Mouse (Mus musculus) skeletal muscle tissue, adult 2 months (tissue): ENCODE data around the gene Lrsam1.
A peak's percentile ranks its signal among the peaks of the same experiment; 100 is the strongest.

Source experiments
- DNase-seq: peaks from one replicate; pipeline ENCODE4 v3.0.0-alpha.2; 2012; ENCODE audit warnings: low read depth, low spot score

Gene Lrsam1

DNA sequence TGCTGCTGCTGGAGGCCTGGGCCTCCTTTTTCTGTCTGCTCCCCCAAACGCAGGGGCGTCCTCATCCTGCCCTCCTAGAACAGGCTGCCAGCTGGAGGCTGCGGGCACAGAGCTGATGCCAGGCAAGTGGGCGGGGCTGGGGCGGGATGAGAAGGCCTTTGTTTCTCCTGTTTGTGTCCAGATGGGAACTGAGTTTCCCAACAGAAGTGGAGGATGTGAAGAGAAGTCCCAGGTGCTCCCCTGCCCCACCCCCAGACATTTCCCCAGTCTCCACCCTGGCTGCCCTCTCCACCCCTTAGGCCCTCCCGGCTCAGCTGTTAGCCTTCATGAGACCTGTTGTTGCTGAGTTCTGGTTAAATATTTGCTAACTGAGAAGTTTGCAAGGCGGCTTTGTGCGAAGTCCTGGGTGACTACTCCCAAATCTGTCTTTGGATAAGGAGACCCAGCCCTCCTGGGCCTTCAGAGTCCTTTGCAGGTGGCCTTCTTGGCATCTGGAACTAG, 65.8 kb downstream of the Lrsam1 start:
- DNase-seq: no peak

DNA sequence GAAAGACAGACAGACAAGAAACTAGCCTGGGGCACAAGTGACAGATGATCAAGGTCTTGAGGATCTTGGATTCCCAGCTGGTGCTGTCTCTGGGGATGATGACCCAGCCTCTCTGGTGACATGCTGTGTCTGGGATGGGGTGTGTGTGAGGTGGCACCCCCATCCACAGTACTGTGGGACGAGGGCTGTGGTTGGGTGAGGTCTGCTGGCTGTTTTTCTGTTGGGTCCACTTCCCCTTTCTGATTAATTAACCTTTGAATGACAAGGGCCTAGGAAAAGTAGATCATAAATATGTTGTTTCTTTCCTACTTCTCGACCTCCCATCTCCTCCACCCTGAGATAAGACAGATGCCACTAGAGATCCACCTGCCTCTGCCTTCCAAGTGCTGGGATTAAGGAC, 67.3 kb downstream of the Lrsam1 start:
- no peak for DNase-seq

DNA sequence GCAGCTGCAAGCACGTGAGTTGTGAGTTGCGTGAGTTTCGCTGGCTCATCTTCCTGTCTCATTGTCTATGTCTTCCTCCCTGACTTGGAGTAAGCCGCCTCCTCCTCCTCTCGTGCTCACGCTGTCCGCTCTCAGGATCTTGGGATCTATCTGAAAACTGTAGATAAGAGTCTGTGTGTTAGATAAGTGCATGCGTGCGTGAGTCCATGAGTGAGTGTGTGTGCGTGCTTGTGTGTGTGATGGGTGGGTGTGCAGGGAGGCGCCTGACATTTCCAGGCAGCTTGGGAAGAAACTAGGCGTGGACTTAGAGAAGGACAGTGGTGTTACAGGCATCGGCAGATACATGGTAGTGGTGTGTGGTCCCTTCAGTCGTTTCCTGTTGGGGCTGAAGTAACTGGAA, 68.9 kb downstream of the Lrsam1 start:
- no peak for DNase-seq

DNA sequence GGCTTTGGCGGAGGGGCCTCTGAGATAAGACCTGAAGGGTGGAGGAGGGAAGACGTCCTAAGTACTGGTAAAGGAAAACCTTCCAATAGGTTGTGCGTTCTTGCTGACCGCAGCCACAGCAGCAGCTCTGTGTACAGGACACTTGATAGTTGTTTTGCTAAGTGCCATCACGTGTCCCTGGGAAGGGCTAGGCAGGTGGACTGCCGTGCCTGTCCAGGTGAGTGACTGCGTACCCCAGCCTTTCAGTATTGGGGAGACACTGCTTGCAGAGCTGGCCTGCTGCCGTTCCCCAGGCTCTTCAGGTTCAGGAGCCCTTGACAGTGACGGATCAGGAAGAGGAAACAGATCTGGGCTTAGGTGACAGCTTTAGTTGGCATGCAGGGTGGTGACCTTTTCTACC, 70.1 kb downstream of the Lrsam1 start:
- no peak for DNase-seq

DNA sequence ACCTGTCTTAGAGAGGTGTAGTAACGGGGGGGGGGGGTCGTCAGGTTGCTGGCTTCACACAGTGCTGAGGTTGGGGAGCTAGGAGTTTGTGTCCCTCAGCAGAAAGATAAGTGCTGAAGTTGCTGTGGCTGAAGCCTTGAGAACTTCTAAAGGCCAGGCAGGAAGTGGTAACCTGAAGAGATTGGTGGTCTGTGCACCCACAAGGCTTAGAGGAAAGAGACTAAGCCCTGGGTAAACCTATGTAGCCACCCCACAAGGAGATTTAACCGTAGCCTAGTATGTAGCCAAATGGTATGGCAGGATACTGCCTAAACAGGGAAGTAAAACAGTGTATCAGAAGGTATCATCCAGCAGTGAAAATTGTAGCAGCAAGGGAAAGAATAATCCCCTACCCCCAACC, 71.1 kb downstream of the Lrsam1 start:
- no peak for DNase-seq

DNA sequence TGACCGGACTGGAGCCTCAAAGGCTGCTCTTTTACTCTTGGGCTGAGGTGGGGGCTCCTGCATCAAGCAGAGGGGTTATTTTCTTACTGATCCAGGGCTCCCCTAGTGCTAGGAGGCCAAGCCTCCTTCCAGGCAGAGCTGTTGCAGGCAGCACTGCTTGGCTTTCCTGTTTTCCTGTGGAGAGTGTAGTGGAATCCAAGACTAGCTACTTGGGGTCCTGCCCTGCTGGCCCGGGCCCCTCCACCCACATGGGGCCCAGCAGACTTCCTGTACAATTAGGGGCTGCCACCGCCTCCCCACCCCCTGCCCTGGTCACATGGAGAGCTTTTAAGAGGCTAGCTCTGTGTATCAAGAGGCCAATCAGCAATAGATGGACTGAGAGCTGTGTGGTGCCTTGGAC, 72.9 kb downstream of the Lrsam1 start:
- DNase-seq: no peak

DNA sequence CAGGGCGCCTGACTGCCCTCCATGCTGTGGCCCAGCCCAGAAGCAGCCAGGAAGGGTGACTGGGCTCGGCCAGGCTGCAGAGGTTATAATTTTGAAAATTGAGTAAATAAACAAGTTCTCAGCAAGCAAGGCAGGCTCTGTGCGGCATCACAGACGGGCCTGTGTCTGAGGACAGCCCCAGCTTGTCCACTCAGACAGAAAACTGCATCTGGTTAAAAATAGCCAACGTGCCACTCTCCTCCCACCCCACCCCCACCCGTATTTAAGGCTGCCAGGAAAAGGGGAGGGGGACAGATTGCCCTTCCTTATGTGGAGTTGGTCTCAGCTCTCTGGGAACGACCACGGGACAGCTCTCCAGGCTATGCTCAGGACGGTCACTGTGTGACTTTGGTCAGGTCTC, 73.4 kb downstream of the Lrsam1 start:
- DNase-seq: no peak

DNA sequence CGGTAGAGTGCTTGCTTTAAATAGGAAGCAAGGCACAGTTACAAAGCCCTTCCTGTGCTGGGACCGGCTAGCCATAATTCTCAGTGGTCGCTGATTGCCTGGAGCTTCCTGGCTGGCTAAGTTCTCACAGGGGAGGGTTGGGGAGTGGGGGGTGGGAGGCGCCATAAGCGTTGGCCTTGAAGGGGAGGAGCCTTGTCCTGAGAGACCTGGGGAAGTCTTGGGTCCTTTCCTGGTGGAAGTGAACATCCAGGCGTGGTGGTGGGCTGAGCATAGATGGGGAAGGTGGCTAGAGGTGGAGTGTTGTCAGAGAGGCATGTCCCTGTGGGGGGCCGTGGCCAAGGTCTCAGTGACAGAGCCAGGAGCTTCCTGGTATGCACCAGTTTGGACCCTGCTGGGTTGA, 76.7 kb downstream of the Lrsam1 start:
- DNase-seq: no peak

DNA sequence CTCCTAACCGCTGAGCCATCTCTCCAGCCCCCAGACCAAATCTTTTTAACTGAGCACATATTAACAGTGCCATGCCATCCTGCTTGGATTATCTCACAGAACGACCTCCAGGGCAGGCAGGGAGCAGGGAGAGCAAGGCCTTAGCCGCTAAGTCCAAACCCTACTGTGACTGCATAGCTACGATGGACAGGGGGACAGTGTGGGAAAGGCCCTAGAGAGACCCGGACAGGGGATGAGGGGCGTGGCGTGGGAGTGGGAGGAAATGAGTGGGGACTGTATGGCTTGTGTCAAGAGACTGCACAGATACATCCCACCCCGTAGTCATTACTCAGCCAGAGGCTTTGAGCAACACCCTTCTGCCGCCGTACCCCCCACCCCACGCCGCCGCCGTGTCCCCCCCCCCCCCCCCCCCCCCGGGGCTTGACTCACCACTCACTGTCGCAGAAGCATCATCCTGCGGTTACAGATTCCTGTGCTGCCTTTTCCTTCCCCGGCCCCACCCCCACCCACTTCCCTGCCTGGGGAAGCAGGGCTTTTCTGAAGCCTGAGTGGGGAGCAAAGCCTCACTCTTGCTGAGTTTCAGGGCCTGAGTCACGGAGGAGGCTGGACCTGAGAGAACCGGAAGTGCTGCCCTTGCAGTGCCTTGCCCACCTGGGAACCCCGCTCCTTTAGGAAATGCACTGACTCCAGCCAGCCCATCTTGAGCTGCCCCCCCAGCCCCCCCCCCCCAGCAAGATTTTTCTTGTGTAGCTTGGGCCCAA, 79.0 kb downstream of the Lrsam1 start:
- DNase-seq: peak; percentile 49

DNA sequence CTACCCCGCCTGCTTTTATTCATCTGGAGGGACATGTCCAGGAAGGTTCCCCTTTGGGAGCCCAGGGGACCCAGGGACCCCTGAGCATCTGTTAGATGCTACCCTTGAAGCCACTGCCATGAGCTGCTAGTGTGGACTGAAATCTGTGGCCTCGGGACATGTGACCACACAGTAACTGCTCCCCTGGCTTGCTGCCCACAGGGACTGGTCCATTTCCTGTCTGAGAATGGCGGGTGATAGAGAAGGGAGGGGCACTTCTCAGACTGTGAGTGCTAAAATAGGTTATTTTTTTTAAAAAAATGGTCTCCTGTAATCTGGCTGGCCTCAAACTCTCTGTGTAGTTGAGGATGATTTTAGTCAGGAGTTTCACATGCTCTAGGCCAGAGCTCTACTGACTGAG, 79.7 kb downstream of the Lrsam1 start:
- peak; percentile 76 for DNase-seq

DNA sequence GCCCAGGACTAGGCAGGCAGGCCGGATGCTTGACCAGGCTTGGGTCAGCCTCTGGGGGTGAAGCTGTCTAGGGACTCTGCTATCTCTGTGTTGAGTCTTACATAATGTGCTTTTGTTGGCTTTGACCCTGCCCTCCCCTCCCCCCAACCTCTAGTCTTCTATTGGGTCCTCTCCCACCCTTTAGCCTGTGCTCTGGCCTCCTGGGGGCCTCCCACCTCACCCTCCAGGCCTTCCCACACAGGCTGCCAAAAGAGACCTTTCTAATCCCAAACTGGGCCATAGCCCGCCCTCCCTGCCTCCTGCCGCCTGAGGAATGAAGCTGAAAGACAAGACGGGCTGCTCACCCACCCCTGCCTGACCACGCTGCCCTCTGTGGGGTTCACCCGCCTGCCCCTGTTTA, 80.4 kb downstream of the Lrsam1 start:
- no peak for DNase-seq

DNA sequence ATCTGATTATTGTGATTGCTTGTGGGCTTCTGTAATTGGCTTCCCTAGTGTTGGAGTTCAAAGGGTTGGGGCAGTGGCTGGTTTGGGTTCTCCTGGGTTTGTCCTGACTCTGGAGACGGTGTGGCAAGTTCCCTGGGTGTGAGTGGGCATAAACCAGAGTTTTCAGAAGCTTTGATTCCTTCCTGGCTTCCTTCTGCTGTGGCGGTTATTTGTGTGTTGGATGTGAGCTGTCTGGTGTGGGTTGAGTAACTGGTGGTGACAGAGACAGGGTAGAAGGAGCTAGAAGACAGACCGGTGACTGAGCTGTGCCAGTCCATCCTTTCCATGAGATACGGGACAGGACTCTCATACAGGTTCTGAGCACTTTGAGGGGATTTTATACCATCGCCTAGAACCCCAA, 81.8 kb downstream of the Lrsam1 start:
- no peak for DNase-seq

DNA sequence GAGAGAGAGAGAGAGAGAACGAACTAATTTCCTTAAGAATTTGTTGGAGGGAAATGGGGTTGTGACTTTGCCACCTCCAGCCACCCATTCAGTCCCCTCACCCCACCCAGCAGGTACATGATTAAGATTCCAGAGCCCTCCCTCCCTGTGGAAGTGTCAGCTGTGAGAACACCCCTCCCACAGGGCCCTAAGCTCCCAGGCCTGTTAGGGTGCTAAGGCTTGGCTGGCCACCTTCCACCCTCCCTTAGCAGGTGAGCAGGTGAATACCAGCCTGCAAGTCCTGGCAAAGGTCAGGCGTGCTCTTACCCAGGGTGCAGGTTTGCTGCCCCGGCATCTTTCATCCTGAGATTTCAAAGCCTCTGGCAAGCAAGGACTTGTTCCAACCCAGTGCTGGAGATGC, 83.0 kb downstream of the Lrsam1 start:
- no peak for DNase-seq

DNA sequence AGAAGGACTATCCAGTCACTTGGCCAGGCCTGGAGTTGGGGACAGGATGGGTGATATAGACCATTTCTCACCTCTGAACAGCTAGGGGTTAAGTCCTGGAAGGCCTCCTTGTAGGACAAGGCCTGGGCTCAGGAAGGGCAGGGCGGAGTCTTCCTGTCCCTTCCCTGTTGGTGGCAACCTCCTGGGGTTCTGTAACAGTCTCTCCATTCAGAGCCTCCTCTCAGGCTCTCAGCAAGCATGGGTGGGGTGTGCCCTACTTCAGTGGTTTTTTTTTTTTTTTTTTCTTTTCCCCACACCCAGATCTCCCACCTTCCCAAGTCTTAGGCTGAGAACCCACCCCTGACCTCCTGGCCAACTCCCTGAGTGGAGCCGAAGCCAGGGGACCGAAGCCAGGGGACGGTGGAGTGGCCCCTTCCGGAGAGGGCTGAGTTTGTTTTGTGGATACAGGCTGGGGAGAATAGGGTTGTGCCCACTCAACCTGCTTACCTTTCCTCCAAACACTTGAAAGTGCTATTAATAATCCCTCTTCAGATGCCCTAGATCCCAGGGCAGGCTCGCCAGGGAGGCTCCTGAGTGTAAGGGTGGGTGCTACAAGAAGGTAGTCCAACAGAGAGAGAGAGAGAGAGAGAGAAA, 83.5 kb downstream of the Lrsam1 start:
- no peak for DNase-seq

DNA sequence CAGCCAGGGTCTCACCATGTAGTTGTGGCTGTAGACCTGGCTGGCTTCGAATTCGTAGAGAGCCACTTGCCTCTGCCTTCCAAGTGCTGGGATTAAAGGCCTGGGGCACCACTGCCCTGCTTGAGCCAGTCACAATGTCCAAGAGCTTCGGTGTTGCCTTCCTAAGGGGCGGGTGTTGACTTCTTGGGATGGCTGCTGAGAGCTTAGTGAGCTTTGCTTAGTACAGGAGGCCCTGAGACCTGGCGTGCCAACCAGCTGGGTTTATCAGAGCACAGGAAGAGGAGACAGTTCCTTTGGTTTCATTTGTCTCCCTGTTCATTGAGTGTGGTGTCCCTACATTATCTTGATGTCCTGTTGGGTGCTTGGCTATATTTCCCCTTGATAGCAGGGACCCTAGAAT, 84.1 kb downstream of the Lrsam1 start:
- no peak for DNase-seq

DNA sequence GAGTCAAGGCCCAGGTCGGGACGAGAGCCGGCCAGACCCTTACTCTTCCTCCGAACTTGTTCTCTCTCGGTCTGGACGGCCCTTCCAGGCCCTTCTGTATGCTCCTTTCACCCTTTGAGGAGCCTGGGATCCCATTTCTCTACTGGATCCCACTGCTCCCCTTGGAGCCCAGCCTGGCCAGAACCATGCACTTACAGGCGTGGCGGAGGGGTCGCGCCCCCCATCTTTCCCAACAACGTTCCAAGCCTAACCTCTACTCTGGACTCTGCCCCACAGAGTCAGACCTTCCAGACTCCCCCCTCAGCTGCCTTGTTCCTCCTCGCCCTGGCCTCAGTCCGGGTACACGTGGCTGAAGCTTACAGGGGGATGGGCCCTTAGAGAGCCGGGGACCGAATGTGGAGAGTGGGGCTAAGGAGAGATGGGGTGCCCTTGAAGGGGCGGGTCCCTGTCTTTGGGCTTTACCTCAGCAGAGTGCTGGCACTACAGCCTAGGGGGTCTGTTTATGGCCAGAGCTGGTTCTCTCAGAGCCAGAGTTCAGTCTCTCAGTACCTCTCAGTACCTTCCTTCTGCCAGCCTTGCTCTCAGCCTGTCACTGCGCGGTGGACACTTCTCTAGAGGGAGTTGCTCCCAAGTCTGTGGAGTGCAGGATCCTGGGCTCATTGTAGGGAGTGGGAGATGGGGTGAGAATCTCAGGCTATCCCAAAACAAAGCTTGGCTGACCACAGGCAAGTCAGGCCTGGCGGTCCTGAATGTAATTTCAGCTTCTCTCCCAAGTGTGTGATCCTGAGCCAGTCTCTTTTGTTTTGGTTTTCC, 84.7 kb downstream of the Lrsam1 start:
- DNase-seq: no peak

DNA sequence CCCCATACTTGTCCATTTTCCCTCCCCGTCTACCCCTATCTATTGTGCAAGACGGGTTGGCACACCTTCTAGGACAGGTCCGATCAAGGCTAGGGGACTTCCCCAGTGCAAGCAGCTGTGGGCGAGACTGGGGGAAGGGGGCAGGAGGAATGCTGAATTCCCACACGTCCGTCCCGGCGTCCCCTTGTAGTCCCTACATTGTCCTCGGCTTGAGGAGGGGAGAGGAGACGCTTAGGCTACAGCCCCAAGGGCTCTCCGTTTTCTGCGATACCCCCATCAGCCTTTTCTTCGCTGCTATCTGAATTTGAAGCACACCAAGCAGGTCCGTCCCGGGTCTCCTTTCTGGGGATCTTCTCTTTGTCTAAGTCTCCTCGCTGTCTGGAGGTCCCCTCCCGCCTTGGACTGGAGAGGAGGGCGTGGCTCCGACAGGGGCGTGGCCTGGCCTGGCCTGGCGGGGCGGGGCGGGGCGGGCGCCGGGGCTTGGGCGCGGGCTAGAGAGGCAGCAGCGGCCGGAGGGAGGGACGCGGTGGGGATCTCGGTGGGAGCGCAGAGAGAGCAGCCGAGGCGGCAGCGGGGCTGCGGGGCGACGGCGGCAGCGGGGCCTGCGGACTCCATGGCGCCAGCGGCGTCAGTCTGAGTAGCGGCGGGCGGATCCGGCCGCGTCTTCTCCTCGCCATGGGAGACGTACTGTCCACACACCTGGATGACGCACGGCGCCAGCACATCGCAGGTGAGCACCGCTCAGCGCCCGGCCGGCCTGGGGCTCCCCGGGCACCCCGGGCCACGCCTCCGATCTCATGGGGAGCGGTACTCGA, 85.5 kb downstream of the Lrsam1 start, which contains the start of gene Fam129b:
Fam129b (plus strand) TSS at position 440 of the 815 bp plus-strand sequence.
- DNase-seq: peak; percentile 56
